Mouse (Mus musculus) c-Kit-positive CD71-positive TER-119-positive erythroid progenitor cells, embryonic 14.5 days (primary cell): ENCODE results near the gene Crybb1.

Source experiments
- DNase-seq: peaks from one replicate; pipeline ENCODE4 v3.0.0-alpha.2; 2013; ENCODE audit warnings: low spot score

Crybb1 gene

DNA sequence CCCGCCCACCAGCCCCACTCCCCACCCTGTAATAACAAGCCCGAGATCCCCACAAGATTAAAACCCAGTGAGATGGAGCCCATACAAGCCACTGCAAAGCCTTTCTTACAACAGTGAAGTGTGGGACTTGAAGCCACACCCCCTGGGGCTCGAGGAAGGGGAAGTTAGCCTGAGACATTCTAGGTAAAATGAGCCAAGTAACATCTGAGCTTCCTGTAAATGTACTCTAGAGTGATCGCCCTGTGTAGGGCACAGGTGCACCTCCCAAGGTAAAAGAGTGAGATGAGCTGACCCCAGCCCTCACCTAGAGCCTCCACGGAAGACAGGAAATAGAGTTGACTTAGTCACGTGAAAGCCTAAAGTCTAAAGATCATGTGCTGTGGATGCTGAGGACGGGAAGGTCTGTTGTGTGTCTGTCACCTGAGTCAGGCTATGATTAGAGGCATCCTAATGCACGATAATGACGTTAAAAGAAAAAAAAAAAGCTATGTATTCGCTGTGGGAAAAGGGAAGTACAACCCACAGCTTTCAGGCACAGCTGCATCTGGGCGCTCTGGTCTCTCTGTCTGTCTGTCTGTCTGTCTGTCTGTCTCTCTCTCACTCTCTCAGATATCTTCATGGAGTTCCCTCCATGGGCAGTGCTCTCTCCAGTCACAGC is 31.5 kb downstream of the Crybb1 start:
- DNase-seq = no peak

DNA sequence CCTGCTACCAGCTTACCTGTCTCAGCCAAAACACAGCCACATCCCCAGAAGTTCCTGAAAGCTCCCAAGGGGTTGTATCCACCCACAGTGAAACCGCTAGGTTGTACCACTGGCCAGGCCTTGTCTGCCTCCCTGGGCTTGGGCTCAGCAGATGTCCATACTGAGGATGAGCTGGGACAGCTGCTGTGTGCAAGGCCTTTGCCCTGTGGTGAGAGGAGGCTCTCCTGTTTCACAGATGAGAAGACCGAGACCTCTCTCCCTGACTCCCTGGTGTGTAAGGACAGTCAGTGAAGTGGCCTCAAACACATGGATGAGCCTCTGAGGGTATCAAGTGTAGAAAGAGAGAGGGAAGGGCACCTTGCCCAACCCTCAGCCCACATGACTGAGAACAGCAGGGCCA is 32.0 kb downstream of the Crybb1 start:
- no peak for DNase-seq

DNA sequence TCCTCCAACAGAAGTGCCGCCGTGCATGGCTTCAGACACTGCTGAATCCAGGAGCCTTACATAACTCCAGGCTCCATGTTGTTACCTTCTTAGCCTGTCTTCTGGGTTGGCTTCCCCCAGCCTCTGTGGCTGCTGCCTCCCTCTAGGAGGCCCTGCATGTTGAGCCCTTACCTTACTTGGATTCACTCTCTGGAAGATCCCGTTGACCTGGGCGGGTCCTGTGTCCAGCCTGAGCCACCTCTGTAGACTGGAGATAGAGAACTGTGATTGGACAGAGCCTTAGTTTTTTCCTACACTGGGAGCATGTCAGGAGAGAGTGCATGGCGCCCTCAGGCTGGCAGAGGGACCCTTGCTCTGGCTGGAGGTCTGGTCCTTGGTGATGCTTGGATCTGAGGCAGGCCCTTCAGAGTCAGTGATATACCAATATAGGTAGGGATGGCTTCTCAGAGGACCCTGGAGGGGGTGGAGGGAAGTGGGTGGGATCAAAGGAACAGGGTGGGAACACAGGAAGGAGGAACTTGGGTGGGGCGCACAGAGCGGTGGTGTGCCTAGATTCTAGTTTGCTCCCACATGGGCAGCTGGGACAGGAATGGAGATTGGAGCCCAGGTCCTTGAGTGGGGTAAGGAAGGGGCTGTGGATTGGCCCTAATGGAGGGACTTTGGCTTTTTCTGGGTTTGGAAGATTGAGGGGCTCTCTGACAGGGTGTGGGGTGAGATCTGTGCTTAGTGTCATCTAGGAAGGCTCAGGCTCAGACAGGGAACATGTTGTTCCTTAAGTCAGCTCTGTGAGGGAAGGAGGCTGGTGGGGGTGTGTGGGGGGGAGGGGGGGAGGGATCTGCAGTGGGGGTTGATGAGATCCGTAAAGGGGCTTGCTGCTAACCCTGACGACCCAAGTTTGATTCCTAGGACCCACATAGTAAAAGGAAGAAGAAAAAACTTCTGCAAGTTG is 32.9 kb downstream of the Crybb1 start:
- no peak for DNase-seq

DNA sequence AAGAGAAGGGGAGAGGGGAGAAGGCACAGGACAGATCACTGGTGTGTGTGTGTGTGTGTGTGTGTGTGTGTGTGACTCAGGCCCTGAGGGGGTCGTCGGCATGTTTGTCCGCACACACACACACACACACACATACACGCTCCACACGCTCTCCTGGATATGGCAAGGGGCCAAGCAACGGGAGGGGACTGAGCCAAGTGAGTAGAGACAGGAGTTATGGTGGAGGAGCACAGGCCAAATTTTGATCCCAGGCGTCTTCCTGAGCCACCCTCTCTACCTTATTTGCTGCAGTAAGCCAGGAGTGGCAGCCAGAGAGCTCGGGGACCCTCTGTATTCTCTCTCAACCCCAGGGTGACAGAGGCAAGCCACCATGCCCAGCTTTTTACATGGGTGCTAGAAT is 33.6 kb downstream of the Crybb1 start:
- no peak for DNase-seq

DNA sequence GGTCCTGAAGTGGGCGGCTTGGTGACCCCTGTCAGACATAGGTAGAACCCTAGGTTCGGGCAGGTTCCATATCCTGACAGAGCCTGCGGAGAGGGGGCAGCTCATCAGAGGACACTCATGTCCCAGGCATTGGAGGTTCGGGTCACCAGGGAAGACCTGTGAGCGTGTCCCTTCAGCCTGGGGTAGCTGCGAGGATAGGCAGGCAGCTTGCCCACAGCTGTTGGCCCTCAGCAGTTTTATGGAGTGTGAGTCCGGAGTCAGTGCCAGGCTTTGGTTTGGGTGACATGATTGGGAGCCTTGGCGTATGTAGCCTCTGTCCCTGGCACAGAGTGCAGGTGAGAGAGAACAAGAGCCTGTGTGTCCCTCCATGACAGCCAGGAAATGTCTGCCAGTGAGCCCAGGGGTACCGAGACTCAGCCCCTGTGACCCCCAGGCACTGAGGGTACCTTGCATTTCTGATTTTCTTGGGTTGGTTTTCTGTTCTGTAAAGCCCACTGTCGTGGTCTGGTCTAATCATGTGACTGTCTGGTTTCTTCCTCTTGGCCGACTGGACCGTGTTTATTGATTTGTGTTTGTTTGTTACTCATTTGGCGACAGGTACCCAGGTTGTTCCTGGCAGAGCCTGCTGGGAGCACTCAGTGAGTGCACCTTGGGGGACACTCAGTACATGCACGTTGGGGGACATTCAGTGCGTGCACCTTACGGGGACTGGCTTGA is 34.4 kb downstream of the Crybb1 start:
- DNase-seq = no peak

DNA sequence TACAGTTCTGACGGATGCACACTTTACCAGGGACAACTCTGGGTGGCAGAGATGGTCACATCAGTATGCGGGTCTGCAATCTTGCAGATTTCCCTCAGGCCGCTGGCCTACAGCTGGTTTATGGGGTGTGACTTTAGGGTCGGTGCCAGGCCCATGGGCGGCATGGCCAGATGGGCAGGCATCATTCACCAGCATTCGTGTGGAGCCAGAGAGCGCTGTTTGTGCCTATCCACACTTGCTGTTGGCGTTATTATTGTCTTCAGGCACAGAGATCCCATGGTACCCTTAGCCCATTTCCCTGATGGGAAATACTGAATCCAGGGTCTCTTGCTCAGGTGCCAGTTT is 34.9 kb downstream of the Crybb1 start:
- DNase-seq = no peak

DNA sequence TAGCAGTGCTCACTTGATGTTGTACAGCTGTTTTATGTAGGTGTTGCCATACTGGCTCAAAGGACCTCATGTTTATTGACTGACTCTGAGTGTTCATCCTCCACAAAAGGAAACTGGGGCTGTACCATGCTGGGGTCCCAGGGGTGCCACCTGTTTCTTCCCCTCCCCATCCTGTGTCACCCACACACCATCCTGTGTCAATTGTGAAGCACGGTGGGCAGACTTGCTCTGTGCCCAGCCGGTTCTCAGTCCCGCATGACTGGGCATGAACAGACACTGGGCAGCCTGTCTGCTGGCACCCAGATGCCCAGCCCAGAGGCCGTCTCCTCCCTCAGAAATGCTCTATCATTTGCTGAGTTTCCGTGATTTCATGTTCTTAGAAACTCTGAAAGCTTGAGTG is 36.3 kb downstream of the Crybb1 start:
- DNase-seq = no peak

DNA sequence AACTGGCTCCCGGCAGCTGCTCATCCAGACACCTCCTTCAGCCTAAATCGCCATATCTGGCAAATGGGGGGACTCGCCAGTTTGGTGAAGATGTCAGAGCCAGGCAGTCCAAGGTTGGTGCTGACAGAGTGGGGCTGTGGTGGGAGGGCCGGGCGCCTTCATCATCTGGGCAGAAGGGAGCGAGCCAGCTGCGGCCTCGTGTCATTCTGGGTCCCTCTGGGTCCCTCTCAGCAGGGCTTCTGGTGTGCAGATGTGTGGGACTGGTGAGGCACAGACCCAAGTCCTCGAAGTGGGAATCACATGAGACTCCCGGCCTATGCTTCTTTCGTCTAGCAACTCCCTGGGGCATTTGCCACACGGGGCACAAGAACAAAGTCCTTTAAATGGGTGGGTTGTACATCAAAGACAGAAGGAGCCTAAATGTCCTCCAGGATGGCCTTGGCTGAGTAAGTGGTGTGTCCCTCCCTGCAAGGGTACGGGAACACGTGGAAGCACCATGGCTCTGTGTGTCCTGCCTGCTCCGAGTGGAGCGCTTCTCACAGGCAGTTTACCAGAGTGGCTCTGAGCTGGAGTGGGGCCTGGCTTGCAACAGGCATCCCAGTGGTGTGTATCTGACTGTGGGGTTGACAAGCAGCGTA is 36.8 kb downstream of the Crybb1 start:
- no peak for DNase-seq

DNA sequence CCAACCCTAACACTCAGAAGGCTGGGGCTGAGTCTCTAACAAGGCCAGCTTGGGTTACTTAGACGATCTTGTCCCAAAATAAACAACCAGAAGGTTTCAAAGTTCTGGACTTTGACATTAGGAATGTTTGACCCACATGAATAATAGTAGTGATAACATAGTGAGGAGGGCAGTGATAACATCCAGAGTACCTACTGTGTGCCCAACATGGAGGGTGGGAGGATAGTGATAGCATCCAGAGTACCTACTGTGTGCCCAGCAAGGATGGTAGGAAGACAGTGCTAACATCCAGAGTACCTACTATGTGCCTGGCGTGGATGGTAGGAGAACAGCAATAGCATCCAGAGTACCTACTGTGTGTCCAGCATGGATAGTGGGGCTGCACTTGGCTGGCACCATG is 38.2 kb downstream of the Crybb1 start:
- no peak for DNase-seq

DNA sequence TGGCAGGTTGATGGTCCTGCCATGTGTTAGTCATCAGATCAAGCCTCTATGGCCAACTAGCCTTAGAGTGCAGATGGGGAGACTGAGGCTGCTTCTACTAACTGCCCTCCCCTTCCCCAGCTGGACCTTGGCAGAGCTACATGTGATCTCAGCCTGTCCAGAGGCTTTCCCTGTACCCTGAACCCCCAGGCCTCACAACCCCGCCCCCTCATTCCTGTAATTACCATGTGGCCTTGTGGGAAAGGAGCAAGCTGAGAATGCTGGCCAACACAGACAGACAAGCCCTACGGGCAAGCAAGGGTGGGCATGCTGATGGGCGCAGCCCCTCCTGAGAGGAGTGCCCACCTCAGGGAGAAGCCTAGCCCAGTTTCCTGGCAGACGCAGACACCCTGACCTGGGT is 39.1 kb downstream of the Crybb1 start:
- DNase-seq = no peak

DNA sequence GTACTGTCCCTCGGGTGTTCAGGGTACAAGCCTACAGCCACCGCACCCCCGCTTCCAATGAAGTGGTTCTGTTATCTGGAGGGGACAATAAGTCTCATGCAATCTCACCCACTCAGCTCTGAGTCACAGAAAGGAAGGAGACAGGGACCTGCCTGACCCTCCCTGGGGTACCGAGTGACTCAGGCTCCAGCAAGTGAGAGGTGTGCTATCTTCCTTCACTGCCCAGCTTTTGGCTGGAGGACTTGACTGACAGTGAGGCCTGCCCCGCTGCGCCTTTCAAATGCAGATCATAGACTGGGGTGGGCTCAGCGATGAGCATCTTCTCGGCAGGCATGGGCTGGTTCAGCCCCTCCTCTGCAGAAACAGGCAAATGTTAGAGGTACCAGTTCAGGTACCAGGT is 39.5 kb downstream of the Crybb1 start:
- peak; percentile 55 for DNase-seq

DNA sequence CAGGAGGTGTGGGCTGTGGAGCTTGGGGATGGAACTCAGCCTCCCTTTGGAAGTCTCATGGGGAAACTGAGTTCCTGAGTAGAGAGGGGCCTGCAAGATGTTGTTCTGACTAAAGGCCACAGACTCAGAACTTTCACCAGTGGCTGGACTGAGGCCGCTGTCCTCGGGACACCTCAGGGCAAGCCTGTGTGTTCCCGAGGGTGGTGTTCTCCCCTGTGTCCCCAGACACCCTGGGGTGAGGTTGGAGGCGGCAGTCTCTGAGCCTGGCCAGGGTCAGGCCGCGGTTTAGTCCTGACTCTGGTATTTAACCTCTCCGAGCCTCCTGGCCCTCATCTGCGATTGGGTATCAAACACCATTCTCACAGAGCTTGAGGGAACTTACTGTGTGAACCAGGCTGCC is 39.9 kb downstream of the Crybb1 start:
- no peak for DNase-seq

DNA sequence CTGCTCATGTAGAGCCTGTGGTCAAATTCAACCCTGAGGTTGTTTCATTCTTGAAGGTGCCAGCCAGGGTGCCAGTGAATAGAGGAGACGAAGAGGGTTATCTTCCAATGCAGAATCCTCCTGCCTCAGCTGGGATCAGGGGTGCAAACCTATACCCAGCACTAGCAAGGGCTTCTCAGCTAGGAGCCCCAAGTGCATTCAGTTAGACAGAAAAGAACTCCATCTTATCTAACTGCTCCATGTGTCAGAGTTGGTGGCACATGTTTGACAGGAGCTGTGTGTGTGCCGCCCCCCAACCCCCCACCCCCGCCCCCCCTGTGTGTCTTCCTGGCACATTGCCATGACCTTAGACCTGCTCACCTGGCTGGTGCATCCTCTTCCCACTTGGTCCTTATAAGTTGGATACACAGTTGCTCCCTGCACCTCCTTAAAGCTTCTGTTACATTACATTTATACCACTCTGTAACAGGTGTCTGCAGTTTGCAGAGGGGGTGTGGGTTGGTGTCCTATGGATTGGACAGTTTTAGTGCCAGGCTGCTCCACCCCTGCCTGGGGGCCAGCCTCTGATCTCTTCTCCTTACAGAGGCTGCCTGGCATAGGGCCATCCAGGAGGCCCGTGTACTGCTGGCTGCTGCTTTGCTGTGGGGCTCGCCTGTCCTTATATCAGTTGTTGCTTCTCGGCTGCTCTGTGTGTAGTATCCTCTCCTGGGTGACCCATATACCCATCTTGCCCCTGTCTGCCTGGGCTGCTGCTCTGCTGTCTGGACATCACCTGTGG is 41.0 kb downstream of the Crybb1 start:
- DNase-seq = no peak

DNA sequence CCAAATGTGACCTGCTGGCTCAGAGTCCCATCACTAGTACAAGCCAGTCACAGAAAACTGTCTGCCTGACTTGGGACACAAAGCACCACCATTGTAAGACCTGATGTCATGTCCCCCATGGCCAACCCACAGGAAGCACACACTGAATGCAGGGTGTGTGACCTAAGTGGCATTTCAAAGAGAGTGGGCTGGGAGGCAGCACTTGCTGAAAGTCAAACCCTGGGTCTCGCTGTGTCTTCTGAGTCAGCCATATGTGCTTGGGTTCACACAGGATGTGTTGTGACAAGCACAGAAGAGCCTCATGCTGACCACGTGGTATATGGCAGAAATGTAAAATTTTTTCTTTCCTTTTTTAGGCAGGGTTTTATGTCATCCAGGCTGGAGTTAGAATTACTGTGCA is 41.6 kb downstream of the Crybb1 start:
- DNase-seq = no peak

DNA sequence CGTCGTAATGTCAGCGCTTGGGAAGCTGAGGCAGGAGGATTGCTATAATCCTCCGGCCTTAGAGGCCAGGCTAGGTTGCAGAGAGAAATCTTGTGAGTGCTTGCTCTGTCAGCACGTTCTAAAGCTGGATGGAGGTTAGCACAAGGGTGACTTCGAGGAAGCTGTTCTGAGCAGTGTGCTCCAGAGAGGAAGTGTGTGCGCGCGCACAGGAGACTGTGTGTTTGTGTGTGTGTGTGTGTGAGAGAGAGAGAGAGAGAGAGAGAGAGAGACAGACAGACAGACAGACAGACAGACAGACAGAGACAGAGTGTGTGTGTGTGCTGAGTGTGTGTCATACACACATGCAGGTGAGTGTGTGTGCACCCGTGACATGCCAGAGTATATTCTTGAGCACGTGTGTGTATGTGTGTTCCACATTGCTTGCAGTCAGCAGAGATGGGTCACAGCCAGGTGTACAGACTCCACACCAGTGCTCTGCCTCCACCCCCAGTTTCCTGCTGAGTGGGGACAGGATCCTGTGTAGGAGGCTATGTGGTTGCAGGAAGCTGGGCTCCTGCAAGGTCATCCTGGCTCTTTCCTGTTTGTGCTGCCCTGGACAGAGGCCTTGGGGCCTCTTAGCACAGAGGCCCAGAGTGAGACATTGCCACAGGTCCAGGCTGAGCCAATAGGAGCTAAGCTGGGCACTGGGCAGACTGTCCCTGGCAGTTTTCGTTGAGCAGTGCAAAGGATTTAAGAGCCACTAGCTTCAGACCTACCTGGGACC is 42.8 kb downstream of the Crybb1 start:
- DNase-seq = no peak

DNA sequence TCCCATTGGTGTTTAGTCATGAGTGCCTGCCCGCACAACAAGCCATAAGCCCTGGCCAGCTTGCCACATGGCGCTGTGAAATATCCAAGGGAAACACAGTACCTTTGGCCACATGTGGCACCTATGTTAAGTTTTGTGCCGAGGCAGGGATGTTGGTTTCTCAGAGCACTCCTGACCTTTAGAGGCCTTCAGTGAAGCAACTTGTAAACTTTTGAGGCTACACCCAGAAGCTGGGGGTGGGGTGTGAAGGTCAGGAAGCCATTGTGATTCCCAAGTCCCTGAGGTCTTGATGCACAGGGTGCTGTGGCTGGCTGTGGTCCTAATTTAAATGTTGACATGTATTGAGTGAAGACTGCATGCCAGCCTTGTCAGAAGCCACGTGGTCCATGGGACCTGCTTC is 43.8 kb downstream of the Crybb1 start:
- no peak for DNase-seq

DNA sequence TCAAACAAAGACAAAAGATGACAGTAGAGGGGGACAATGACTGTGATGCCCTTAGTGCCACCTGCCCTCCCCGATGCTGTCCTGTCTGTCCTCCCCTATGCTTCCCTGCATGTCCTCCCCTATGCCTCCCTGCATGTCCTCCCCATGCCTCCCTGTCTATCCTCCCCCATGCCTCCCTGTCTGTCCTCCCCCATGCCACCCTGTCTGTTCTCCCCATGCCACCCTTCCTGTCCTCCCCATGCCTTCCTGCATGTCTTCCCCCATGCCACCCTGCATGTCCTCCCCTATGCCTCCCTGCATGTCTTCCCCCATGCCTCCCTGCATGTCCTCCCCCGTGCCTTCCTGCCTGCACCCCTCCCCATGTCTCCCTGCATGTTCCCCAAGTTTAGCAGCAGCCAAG is 44.5 kb downstream of the Crybb1 start:
- DNase-seq = no peak

DNA sequence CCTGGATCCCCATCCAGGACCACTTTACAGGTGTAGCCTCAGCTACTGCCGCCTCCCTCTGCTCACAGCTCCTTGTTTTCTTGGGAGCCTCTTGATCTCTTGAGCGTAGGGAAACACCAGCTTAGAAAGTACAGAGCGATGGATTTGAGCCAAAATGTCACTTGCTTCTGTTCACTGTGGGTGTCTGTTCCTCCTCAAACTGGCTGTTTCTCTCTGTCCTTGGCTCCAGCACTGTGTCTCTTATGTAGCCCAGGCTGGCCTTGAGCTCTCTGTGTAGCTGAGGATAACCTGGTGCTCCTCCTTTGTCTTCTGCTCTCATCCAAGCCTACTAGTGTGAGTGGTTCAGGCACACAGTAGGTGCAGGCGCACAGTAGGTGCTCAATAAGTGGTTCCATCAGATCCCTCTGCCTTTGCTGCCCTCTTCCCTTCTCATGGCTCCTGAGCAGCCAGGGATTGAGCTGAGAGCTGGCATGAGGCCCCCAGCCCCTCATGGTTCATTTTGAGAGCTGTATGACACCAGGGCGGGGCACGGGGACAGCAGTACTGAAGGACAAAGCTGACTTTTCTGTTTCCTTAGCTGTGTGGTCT is 45.2 kb downstream of the Crybb1 start:
- no peak for DNase-seq

DNA sequence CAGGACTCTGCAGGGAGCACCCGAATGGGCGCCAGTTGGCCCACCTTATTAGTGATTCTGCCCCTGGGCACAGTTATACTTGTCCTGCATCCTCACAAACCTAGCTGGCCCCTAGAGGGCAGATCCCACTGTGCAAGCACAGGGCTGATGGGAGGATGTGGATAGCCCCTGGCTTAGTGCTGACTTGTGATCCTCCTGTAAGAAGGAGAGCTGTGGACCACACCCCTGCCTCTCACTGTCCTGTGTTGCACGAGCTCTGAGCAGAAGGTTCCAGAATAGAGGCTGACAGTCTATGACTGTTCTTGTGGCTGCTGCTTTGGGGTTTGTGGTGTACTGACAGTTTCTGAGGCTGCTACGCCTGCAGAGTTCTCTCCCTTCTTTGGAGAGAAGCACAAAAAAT is 46.1 kb downstream of the Crybb1 start:
- DNase-seq = no peak

DNA sequence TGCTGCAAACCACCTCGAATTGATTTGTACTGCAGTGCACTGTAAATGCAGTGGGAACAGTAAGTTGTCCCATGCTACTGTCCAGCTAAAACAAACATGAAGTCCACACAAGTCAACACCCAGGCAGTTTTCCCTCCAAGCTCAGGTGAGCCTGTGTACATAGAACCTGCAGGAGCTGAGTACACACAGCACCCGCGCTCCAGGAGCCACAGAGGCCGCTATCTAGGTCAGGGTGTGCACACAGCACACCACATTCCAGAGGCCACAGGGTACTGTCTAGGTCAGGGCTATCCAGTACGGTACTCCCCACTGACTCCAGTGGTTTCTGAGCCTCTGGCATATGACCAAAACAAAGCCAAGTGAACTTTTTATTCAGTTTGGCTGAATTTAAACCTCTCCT is 46.7 kb downstream of the Crybb1 start:
- DNase-seq = no peak

DNA sequence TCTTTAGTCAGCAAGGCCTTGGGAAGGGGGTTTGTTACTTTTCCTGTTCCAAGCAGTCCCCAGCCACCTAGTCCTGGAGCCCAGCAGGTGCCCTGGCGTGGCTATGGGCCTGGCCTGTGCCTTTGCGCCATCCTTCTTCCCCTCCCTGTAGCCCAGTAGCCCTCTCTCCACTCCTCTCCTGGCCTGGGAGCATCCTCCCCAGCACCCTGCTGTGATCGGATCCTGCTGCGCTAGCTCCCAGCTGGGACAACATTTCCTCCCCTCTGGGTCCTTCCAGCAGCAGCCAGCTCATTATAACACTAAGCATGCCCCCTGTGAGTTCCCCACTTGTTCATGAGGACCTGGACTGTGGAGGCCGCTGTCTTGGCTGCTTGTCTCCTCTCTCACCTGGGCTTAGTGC is 50.2 kb downstream of the Crybb1 start:
- DNase-seq = no peak
